Mouse (Mus musculus): ENCODE measurements at regions not wholly inside any gene's neighbourhood (a gene's known extent, or its start where the extent isn't known, plus 50 kb on each side); places are given as distances from the start of the nearest gene placed in this dataset.
"Not testable (repeated sequence)": the region's sequence is repeated elsewhere in the genome, so short reads cannot be mapped to it uniquely, and the experiment has no call there.

DNA sequence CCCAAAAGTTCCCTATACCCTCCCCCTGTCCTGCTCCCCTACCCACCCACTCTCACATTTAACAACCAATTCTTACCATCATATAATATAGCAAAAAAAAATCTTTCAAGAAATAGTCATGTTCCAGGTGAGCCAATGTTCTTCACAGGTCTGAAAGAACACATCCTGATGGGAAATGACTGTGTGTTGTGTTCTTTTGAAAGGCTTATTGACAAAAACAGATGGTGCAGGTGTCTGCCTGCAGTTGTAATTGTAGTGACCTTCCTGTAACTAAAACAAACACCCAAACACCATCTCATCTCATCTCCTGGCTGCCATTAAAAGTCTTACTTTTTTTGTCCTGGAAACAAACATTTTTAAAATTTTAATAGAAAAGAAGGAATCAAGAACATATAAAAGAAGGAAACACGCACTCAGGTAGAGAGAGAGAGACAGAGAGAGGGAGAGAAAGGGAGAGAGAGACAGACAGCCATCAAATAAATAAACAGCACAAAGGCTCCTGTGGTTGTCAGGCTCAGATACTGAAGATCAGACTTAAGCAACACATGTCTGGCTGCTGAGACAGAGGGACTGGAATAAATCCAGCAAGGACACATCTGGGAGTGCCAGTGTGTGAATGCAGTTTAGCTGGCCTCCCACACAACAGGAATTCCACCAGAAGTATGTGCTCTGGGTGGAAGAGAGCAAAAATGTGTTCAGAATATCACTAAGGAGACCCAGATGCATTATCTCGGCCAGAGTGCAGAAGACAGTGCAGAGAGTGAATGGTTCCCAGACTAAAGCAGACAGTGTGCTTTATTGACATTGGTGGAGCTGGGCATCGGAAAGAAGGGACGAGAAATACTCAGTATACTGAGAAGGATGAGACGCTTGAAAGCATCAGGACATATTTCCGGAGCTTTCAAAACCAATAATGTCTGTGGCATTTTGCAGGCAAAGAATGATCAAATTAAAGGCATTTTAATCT lies 513.5 kb upstream of the Klf6 start:
- no peak for DNase-seq (ENCODE audit: low spot score in 2 of 2)

GRCm38 (mm10) chr13:5367058-5367797 lies 494.1 kb upstream of the Klf6 start:
- no peak for DNase-seq (ENCODE audit: low spot score in 2 of 2)

GRCm38 (mm10) chr13:5370007-5370406 lies 491.3 kb upstream of the Klf6 start:
- DNase-seq (ENCODE audit: low spot score in 2 of 2), result peak; percentile 1 to 8

DNA sequence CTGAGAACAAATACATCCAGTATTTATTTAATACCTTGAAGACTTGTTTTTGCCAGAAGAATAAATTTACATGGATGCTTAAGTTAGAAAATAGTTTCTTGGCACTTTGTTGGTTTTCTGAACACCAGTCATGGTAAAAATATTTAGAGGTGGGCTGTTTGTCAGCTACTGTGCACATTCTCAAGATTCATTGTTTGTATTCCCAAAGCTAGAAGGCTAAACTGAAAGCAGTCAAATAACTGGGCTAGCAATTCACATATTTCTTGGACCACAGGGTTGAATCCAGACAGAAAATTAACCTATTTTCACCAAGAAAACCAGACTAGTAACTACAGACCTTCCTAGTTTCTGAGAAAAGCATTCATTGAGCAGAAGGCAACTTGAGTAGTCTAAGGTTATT lies 488.1 kb upstream of the Klf6 start:
- DNase-seq (ENCODE audit: low spot score in 2 of 2), result no peak

- DNase-seq (ENCODE audit: low spot score in 2 of 2), result no peak
Measured at GRCm38 (mm10) chr13:5408226-5408804, 453.0 kb upstream of the Klf6 start.

DNA sequence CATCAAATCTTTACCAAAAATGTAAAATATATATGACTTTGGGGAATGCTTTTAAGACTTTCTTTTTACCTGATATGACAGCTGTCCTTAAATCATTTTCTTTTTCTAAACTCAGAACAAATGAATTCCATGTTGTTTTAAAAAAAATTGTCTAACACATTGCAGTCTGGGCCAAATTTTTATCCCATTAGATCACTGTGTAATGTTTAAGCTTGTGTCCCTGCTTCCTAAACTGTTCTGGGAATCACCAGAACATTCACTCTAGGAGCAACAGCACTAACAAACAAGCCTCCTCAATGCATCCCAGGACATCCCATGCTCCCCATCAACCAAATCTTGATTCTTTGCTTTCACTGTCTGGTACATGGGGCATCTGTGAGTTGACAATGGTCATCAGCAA lies 449.2 kb upstream of the Klf6 start:
- no peak for DNase-seq (ENCODE audit: low spot score in 2 of 2)

GRCm38 (mm10) chr13:5413009-5413408 lies 448.3 kb upstream of the Klf6 start:
- not testable (repeated sequence) for DNase-seq (ENCODE audit: low spot score in 2 of 2)

- no peak for DNase-seq (ENCODE audit: low spot score in 2 of 2)
Measured at GRCm38 (mm10) chr13:5424110-5424509, 437.2 kb upstream of the Klf6 start.

DNA sequence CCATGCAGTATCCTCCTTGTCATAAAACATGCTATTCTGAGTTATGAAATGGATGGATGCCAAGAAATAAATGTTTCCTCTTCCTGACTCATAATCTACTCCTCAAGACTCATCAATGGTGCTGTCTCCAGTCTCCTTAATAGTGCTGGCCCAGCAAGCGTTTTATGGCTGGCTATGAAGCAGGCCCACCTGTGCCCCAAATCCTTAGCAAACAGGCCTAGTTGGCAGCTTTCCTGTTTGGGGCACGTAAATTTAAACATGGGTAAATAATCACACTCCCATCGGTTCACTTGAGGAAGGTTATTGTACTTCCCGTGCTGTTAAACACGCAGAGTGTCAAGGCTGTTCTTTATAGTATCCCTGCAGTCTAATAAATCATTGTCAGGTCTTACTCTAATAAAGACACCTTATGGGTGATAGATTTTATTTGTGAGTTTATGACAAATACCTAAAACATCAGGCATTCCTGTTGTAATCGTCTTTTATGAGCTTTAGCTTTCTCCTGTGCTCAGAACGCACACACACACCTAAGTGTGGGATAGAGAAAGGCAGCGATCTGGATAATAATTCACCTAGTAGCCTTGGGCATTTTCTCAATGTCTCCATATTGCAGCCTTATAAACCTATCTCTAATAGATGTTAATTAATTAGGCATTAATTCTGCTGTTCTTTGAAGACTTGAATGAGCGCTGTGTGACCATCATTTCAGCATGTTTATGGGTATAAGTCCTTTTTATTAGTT lies 435.6 kb upstream of the Klf6 start:
- no peak for DNase-seq (ENCODE audit: low spot score in 2 of 2)

DNA sequence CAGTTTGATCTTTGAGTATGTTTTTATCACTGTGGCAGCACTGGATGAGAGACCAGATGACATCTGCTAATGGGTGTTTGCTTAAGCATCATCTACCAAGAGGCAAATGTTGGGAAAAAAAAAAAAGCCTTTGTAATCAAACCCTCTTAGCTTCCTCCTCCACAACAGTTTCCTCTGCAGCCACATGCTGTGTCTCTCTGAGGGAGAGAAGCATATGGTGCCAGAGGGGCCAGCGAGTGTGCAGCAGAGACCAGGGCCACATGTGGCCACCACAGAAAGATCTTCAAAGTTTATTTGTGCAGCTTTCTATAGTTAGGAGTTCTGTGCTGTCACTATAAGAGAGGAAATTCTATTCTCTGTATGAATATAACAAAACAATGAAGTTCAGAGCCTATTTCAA lies 427.6 kb upstream of the Klf6 start:
- peak in 1 of 2 experiments; percentile 25 for DNase-seq (ENCODE audit: low spot score in 2 of 2)

GRCm38 (mm10) chr13:5435131-5435530 lies 426.2 kb upstream of the Klf6 start:
- no peak for DNase-seq (ENCODE audit: low spot score in 2 of 2)

- no peak for DNase-seq (ENCODE audit: low spot score in 2 of 2)
Measured at GRCm38 (mm10) chr13:5436191-5436590, 425.1 kb upstream of the Klf6 start.

- no peak for DNase-seq (ENCODE audit: low spot score in 2 of 2)
Measured at GRCm38 (mm10) chr13:5440454-5440853, 420.8 kb upstream of the Klf6 start.

DNA sequence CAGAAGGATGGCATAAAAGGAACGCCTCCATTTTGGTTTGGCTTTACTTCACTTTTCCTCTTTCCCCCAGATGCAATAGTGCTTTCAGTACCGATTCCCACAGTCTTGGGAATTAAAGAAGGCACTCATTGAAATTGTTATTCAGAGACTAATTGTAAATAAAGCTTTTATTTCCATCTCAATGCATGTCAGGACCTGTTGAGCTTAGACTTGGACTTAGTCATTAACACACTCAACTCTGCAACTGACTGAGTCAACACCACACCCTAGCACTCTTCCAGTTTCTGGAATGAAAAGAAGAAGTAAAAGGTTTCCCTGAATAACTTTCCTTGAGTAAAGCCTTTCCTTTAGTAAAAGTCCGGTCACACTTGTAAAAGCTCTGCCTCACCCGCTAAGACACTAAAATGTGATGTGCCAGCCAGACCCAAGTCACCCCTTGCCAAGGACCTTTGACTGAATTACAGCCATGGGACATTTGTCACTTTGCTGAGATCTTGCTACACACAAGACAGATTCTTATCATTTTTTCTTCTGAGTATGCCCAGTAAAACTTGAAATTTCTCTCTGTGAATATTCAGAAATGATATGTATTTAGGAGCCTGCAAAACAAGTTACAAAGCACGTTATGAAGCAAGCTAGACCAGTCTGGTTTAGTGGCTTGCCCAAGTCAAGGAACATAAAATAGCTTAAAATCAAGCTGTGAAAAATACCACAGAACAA lies 416.4 kb upstream of the Klf6 start:
- no peak for DNase-seq (ENCODE audit: low spot score in 2 of 2)

- no peak for DNase-seq (ENCODE audit: low spot score in 2 of 2)
Measured at GRCm38 (mm10) chr13:5448601-5449000, 412.7 kb upstream of the Klf6 start.

GRCm38 (mm10) chr13:5480779-5481178 lies 380.5 kb upstream of the Klf6 start:
- DNase-seq (ENCODE audit: low spot score in 2 of 2), result no peak

GRCm38 (mm10) chr13:5492266-5492665 lies 369.0 kb upstream of the Klf6 start:
- peak; percentile 12 to 77 for DNase-seq (ENCODE audit: low spot score in 2 of 2)

- peak in 1 of 2 experiments; percentile 11 for DNase-seq (ENCODE audit: low spot score in 2 of 2)
Measured at GRCm38 (mm10) chr13:5497535-5497934, 363.7 kb upstream of the Klf6 start.

GRCm38 (mm10) chr13:5511784-5512183 lies 349.5 kb upstream of the Klf6 start:
- no peak for DNase-seq (ENCODE audit: low spot score in 2 of 2)

DNA sequence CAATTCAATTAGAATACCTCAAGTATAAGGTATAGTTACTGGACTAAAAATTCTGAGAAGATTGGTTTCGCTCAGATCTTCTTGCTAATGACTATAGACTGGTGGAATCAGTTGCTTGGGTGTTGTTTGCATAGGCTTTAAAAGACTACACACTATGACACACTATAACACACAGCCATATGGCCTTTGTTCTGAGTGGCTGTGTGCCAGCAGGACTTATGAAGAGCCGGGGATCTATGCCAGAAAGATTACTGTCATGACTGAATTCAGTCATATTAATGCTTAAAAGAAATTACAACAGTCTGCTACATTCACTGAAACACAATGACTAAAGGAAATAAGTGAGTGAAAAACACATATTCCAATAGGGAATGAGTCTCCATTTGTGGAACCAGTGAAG lies 345.7 kb upstream of the Klf6 start:
- DNase-seq (ENCODE audit: low spot score in 2 of 2), result peak in 1 of 2 experiments; percentile 35

- no peak for DNase-seq (ENCODE audit: low spot score in 2 of 2)
Measured at GRCm38 (mm10) chr13:5516088-5516487, 345.2 kb upstream of the Klf6 start.
